Mouse (Mus musculus) liver, embryonic 15.5 days (tissue): ENCODE measurements around the gene Add3. TPM values are rescaled to one million over a fixed set of nuclear protein-coding genes. Genes with fewer than 3 reads are reported as not detected.

Experiments used
- ATAC-seq: fragments of 200-750 bp; cut with Nextera tagmentation; 2 replicates; pipeline ENCODE4 v1.8.0; 2017; ENCODE audit warnings: moderate number of reproducible peaks, mild to moderate bottlenecking, moderate library complexity; ENCODE audit not compliant: insufficient read depth
- H3K27ac ChIP-seq: fragments of 300-500 bp; sonication (generic); replicated peaks from 2 replicates; pipeline ENCODE4 v1.5.1; 2015; ENCODE audit warnings: mild to moderate bottlenecking, inconsistent platforms
- H3K27me3 ChIP-seq: fragments of 300-500 bp; sonication (generic); 2 replicates; pipeline ENCODE4 v1.6.1; 2015; ENCODE audit warnings: mild to moderate bottlenecking, inconsistent platforms
- H3K36me3 ChIP-seq: fragments of 300-500 bp; sonication (generic); replicated peaks from 2 replicates; pipeline ENCODE4 v1.6.1; 2015; ENCODE audit warnings: moderate library complexity, mild to moderate bottlenecking, inconsistent platforms
- H3K4me1 ChIP-seq: fragments of 300-500 bp; sonication (generic); replicated peaks from 2 replicates; pipeline ENCODE4 v1.6.1; 2015; ENCODE audit warnings: inconsistent platforms
- H3K4me2 ChIP-seq: fragments of 300-500 bp; sonication (generic); 2 replicates; pipeline ENCODE4 v1.6.1; 2015; ENCODE audit warnings: moderate library complexity, mild to moderate bottlenecking, inconsistent platforms
- H3K4me3 ChIP-seq: fragments of 300-500 bp; sonication (generic); replicated peaks from 2 replicates; pipeline ENCODE4 v1.5.1; 2015; ENCODE audit warnings: mild to moderate bottlenecking, inconsistent platforms
- H3K9ac ChIP-seq: fragments of 300-500 bp; sonication (generic); 2 replicates; pipeline ENCODE4 v1.6.1; 2015; ENCODE audit warnings: moderate library complexity, mild to moderate bottlenecking, inconsistent platforms
- H3K9me3 ChIP-seq: fragments of 300-500 bp; sonication (generic); replicated peaks from 2 replicates; pipeline ENCODE4 v1.6.1; 2016; ENCODE audit warnings: inconsistent platforms
- WGBS: fragments of 180-500 bp; shearing (Covaris S2); methylation state at CpG from one replicate; pipeline ENCODE4 v1.1.7; 2015; ENCODE audit warnings: mixed read lengths; ENCODE audit not compliant: insufficient replicate concordance; 5-methylcytosine and 5-hydroxymethylcytosine counted together
- polyA plus RNA-seq: library from polyadenylated mRNA; unstranded; fragments of >200 nt; fragmentation: Nextera tagmentation; extraction: Ambion mirVana; gene quantifications from 2 replicates; pipeline ENCODE4 v1.2.1, GENCODE M21; 2015

Add3 gene
- polyA plus RNA-seq, 1 experiment from 2014 or later: 26.2 TPM

DNA sequence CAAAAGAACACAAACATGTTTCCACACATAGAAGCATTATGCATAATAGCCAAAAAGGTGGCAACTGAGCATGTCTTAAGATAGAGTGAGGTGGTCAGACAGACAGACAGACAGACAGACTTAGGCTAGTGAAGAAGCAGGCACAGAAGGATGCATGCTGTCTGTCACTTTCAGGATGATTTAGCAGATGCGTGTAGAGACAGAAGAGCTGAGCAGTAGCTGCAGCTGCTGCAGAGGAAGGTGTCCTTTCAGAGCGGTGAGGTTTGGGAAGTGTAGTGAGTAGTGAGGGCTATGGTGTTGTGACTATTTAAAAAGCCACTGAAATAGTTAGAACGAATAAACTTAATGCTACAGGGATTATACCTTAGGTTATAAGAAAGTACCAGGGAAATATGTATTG is 13.9 kb downstream of the Add3 start:
- no peak for ATAC-seq

DNA sequence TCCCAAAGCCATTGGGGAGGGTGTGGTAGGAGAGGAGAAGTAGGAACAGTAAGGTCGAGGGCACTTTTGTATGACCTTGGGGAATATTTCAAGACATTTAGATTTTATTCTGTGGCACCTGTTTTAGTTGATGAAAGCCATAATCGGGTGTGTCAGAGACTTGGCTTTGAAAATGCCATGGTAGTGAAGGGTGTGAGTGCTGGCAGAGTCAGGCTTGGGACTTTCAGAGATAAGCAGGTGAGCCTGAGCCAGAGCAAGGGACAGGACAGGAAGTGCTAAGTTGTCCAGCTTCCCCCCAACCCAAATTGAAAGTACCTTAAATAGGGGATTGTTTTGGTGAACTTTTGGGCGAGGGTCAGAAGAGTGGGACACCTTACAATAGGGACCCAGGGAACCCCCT is 16.1 kb downstream of the Add3 start:
- H3K4me3 ChIP-seq: no peak overlapping the region
- H3K4me2 ChIP-seq: no peak overlapping the region
- no peak for ATAC-seq
- WGBS: 44% methylated on average over 3 of the region's 3 CpGs
- H3K27me3 ChIP-seq: no peaks in the 10 kb centered on the region
- no peaks in the 10 kb centered on the region for H3K36me3 ChIP-seq
- H3K27ac ChIP-seq: no peak overlapping the region
- no peaks in the 10 kb centered on the region for H3K9me3 ChIP-seq
- H3K4me1 ChIP-seq: peaks cover 29% of the 10 kb centered on the region
- no peak overlapping the region for H3K9ac ChIP-seq

More for the DNA sequence above, 13.9 kb downstream of the Add3 start:
- Histone ChIP-seq H3K4me2 (no peak overlapping the region), H3K4me3 (no peak overlapping the region), H3K27me3 (no peaks in the 10 kb centered on the region), H3K9me3 (no peaks in the 10 kb centered on the region), H3K36me3 (no peaks in the 10 kb centered on the region), H3K27ac (no peak overlapping the region), H3K4me1 (peaks cover 29% of the 10 kb centered on the region), H3K9ac (no peak overlapping the region)
- 50% methylated on average over 3 of the region's 3 CpGs for WGBS

DNA sequence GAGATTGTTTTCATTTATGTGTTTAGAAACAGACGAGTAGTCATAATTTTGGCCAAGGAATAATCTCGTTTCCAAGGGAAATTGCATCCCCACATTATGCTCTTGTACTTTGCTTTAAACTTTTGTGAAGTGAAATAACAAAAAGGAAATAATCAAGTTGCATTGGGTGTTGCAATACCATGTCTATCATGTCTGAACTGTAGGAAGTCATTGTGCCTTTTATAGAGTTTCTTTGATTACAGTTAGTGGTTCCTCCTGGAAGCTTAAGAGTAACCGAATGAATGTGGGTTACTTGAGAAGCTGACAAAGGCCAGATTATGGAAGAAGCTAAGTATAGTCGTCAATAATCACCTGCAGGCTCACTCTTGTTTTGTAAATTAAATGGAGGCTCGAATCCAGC is 16.9 kb downstream of the Add3 start:
- Histone ChIP-seq H3K27me3 (no peaks in the 10 kb centered on the region), H3K4me2 (no peak overlapping the region), H3K9ac (no peak overlapping the region), H3K36me3 (no peaks in the 10 kb centered on the region), H3K4me3 (no peak overlapping the region), H3K27ac (no peak overlapping the region), H3K9me3 (no peaks in the 10 kb centered on the region), H3K4me1 (peaks cover 26% of the 10 kb centered on the region)
- ATAC-seq: no peak
- 50% methylated on average over 5 of the region's 5 CpGs for WGBS

DNA sequence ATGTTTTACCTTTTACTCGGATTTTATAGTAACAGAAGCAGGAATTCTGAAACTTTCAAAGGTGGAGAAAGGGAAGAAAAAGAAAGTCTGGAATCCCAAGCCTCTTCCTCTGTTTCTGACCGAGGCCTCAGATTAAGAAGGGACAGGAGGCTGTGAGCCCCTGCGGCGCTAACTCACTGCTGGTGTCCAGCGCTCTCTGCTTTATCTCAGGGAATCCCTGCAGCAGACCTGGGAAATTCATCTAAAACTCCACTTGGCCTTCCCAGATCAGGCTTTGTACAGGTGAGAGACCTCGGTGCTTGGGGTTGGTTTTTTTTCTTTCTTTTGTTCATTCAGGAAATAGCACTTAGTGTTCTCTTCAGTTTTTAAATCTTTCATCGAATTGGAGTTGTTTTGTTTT is 19.1 kb downstream of the Add3 start:
- Histone ChIP-seq H3K4me3 (no peak overlapping the region), H3K36me3 (0 out of 2 replicates have a peak, but pooled peaks cover 3% of the 10 kb centered on the region), H3K27me3 (no peaks in the 10 kb centered on the region), H3K27ac (no peak overlapping the region), H3K9me3 (no peaks in the 10 kb centered on the region), H3K9ac (no peak overlapping the region), H3K4me1 (peaks cover 15% of the 10 kb centered on the region), H3K4me2 (no peak overlapping the region)
- WGBS: 70% methylated on average over 7 of the region's 7 CpGs
- ATAC-seq: no peak

DNA sequence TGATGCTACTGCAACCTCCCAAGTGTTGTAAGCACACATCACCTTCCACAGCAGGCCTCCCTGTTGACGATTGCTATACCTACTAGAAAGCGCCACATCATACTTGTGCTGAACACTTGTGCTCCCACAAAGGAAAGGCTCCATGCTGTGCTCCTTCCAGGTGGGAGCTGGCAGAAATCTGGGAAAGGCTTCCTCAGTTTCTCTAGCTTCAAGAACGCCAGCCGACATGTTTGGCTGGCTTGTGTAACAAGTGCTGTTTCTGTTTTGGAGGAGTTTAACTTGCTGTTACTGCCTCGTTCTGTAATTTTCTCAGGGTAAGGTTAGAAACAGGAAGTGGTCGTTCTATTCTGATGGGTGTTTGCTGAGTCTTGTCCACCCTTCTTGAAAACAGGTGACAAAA is 22.7 kb downstream of the Add3 start:
- Histone ChIP-seq H3K4me2 (no peak overlapping the region), H3K27me3 (no peaks in the 10 kb centered on the region), H3K4me3 (no peak overlapping the region), H3K27ac (no peak overlapping the region), H3K9me3 (no peaks in the 10 kb centered on the region), H3K4me1 (peaks cover 10% of the 10 kb centered on the region), H3K36me3 (0 out of 2 replicates have a peak, but pooled peaks cover 3% of the 10 kb centered on the region), H3K9ac (no peak overlapping the region)
- no peak for ATAC-seq
- 47% methylated on average over 6 of the region's 6 CpGs for WGBS

DNA sequence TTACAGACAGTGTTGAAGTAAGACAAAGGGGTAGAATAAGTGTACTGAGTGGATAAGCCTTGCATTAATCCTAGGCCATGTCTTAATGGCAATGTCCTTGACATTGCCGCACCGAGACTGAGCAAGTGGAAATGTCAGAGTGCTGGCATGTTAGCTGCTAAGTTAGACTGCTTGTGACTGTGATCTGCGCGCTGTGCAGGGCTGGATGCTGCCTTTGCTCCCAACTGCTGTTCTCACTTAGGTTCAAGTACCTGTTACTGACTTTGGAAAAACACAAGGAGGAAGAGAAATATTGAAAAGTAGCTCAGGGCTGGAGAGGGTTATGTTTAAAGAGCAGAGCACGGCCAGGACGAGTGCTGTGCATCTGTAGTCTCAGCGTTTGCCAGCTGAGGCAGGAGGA is 24.4 kb downstream of the Add3 start:
- 85% methylated on average over 7 of the region's 7 CpGs for WGBS

DNA sequence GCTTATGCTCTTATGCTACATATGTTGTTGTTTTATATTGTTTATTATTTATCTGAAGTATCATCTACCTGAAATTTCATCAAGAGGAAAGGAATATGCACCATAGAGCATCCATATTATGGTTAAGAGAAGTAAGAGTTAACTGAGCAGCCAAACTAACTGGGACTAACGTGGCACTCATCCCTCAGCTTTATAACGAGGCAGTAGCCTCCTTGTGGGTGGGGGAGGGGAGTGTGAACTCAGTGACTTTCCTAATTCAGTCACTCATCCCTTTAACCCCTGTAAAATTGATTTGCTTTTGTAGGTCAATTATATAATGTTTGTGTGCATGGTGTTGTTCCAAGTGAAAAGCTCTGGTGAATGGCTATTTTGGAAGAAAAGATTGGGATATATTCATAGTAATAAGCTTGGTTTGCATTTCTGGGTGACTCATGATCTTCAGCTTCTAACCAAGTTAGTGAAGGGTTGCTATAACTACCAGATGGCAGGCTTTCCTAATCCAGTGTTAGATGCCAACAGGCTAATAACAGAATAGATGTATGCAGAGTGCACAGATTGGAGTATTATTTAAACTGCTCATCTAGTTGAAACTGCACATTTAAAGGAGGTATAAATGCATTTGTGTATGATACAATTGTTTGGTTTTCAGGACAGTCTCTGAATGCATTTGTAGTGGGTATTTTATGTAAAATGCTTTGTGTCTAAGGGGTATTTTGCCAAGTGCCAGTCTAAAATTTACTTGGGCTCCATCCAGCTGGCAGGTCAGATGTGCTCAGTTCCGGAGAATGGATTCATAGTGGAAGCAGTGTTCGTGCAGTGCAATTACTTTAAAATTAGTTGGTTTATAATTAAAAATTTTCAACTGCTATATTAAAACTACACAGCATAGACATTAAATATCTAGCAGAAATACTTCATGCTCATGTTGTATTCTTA is 25.3 kb downstream of the Add3 start:
- H3K27ac ChIP-seq: no peak overlapping the region
- no peak overlapping the region for H3K4me2 ChIP-seq
- H3K27me3 ChIP-seq: no peaks in the 10 kb centered on the region
- no peak for ATAC-seq
- H3K9ac ChIP-seq: no peak overlapping the region
- no peak overlapping the region for H3K4me3 ChIP-seq
- WGBS: 56% methylated on average over 4 of the region's 4 CpGs
- H3K4me1 ChIP-seq: peaks cover 17% of the 10 kb centered on the region
- 0 out of 2 replicates have a peak, but pooled peaks cover 3% of the 10 kb centered on the region for H3K36me3 ChIP-seq
- no peaks in the 10 kb centered on the region for H3K9me3 ChIP-seq

More for the DNA sequence above, 24.4 kb downstream of the Add3 start:
- Histone ChIP-seq H3K27me3 (no peaks in the 10 kb centered on the region), H3K4me2 (no peak overlapping the region), H3K27ac (no peak overlapping the region), H3K4me1 (peaks cover 16% of the 10 kb centered on the region), H3K36me3 (0 out of 2 replicates have a peak, but pooled peaks cover 3% of the 10 kb centered on the region), H3K4me3 (no peak overlapping the region), H3K9me3 (no peaks in the 10 kb centered on the region), H3K9ac (no peak overlapping the region)
- no peak for ATAC-seq

DNA sequence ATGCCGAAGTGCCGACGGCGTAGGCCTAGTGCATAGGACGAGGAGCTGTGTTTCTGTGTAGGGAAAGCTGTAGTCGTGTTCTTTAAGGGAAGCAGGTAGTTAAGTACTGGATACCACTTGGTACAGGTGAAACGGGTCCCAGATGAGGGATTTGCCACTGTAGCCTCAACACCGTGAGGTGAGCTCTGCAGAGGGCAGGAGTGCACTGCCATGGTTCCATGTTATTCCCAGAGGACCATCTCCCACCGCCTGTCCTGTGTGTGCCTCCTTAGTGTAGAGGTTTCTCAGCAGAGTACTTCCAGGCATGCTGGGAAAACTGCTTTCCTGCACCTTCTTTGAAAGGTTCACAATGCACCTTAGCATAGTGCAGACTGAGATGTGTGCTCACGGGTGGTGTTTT is 26.1 kb downstream of the Add3 start:
- WGBS: 84% methylated on average over 10 of the region's 10 CpGs

DNA sequence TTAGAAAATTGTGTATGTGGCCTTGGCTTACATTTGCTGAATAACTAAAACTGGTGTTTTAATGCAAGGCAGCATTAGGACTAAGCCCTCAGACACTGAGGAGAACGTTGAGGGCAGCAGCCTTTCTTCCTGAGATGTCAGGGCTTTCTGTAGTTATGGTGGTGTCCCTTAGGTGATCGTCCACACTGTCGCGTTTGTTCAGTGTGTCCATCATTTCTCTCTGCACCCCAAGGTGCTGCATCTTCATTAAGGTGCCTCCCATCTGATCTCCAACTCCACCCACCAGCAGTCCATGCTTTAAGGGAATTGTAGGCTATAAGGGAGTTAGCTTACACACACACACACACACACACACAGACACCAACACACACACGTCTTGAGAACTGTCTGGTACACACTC is 28.3 kb downstream of the Add3 start:
- Histone ChIP-seq H3K27me3 (no peaks in the 10 kb centered on the region), H3K4me1 (peaks cover 20% of the 10 kb centered on the region), H3K36me3 (no peaks in the 10 kb centered on the region), H3K27ac (no peak overlapping the region), H3K4me3 (no peak overlapping the region), H3K9ac (no peak overlapping the region), H3K4me2 (no peak overlapping the region), H3K9me3 (no peaks in the 10 kb centered on the region)
- whole genome bisulfite sequencing: 62% methylated on average over 5 of the region's 5 CpGs
- no peak for ATAC-seq

More for the DNA sequence above, 26.1 kb downstream of the Add3 start:
- no peak for ATAC-seq
- Histone ChIP-seq H3K36me3 (0 out of 2 replicates have a peak, but pooled peaks cover 3% of the 10 kb centered on the region), H3K9me3 (no peaks in the 10 kb centered on the region), H3K4me3 (no peak overlapping the region), H3K27me3 (no peaks in the 10 kb centered on the region), H3K9ac (no peak overlapping the region), H3K4me1 (peaks cover 22% of the 10 kb centered on the region), H3K27ac (no peak overlapping the region), H3K4me2 (no peak overlapping the region)

DNA sequence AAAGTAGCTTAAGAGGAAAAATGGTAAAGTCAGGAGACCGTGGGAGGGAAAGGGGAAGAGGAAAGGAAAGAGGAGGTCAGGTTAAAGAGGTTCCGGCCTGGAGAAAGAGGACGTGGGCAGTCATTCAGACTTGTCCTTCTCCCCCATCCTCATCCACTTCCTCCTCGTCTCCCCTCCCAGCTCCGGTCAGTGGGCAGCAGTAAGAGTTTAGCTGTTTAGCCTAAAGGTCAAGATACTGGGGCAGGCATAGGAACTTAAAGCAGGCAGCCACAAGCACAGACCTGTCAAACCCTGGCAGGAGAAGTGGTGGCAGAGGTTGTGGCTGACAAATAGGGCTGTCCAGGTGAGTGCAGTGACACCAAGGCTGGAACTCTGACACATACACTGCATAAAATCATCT is 30.4 kb downstream of the Add3 start:
- Histone ChIP-seq H3K4me3 (no peak overlapping the region), H3K4me2 (no peak overlapping the region), H3K27me3 (no peaks in the 10 kb centered on the region), H3K9me3 (no peaks in the 10 kb centered on the region), H3K36me3 (no peaks in the 10 kb centered on the region), H3K27ac (no peak overlapping the region), H3K4me1 (peaks cover 17% of the 10 kb centered on the region), H3K9ac (no peak overlapping the region)
- 42% methylated on average over 5 of the region's 5 CpGs for WGBS
- ATAC-seq: no peak

DNA sequence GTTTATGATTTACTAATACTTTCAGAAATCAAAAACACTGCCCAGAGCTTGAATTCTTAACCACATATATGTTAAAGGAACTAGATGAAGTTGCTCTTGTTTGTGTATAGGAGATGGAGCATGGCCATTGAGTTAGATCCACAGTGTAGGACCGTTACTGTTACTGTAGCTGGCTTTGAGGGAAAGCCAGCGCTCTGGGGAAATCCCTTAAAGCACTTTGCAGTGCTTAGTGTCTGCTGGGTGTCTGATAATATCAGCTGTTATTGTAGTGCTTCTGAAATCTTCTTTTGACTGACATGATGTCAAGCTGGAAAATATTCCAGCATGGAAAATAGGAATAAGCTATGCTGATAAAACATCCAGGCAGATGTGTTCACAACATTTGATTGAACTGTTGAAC is 33.8 kb downstream of the Add3 start:
- ATAC-seq: no peak
- Histone ChIP-seq H3K9ac (no peak overlapping the region), H3K4me2 (no peak overlapping the region), H3K9me3 (no peaks in the 10 kb centered on the region), H3K4me1 (peaks cover 10% of the 10 kb centered on the region; the same call in 1 of the 2 replicates), H3K36me3 (no peaks in the 10 kb centered on the region), H3K27me3 (no peaks in the 10 kb centered on the region), H3K4me3 (no peak overlapping the region), H3K27ac (no peak overlapping the region)
- 81% methylated on average over 2 of the region's 2 CpGs for WGBS
